Mouse (Mus musculus): Measurements from ENCODE around the gene Fgfr2. TPM values are rescaled to one million over a fixed set of nuclear protein-coding genes. Genes with fewer than 3 reads are reported as not detected.
A peak's percentile ranks its signal among the peaks of the same experiment; 100 is the strongest.

Fgfr2 gene
- total and polyA plus RNA-seq, 2 experiments from 2014 or later = 12.1 to 32.6 TPM

- no peak overlapping the region for H3K4me3 ChIP-seq (ENCODE audit: low read depth, low read length)
- H3K9me3 ChIP-seq (ENCODE audit: low read length) = no peaks in the 10 kb centered on the region
- H3K27ac ChIP-seq (ENCODE audit: low read depth, low read length) = no peak overlapping the region
- no peak overlapping the region for H3K9ac ChIP-seq (replicated peaks; ENCODE audit: low read length, poor library complexity, severe bottlenecking)
- no peak for TF ChIP-seq CTCF (IDR thresholded peaks at IDR 0.05)
- no peaks in the 10 kb centered on the region for H3K27me3 ChIP-seq (ENCODE audit: insufficient read depth, low read length)
- no peaks in the 10 kb centered on the region for H3K4me1 ChIP-seq (ENCODE audit: insufficient read depth, low read length)
- WGBS = 82% methylated on average over 5 of the region's 5 CpGs
- H3K4me2 ChIP-seq (ENCODE audit: low read depth, low read length, poor library complexity, severe bottlenecking) = no peak overlapping the region
- no peaks in the 10 kb centered on the region for H3K36me3 ChIP-seq (ENCODE audit: insufficient read depth, low read length)
- no peak for ATAC-seq (ENCODE audit: low FRiP score)
- no peak for DNase-seq (ENCODE audit: low spot score)
Measured at GRCm38 (mm10) chr7:132890201-132890600, 232.9 kb downstream of the Fgfr2 start.

GRCm38 (mm10) chr7:132889691-132890090, 233.5 kb downstream of the Fgfr2 start:
- 89% methylated on average over 8 of the region's 8 CpGs for WGBS
- H3K27me3 ChIP-seq (ENCODE audit: insufficient read depth, low read length) = no peaks in the 10 kb centered on the region
- no peak overlapping the region for H3K4me3 ChIP-seq (ENCODE audit: low read depth, low read length)
- no peak overlapping the region for H3K9ac ChIP-seq (replicated peaks; ENCODE audit: low read length, poor library complexity, severe bottlenecking)
- H3K9me3 ChIP-seq (ENCODE audit: low read length) = no peaks in the 10 kb centered on the region
- ATAC-seq (ENCODE audit: low FRiP score) = no peak
- no peaks in the 10 kb centered on the region for H3K36me3 ChIP-seq (ENCODE audit: insufficient read depth, low read length)
- H3K4me1 ChIP-seq (ENCODE audit: insufficient read depth, low read length) = no peaks in the 10 kb centered on the region
- DNase-seq (ENCODE audit: low spot score) = no peak
- TF ChIP-seq CTCF (IDR thresholded peaks at IDR 0.05) = no peak
- no peak overlapping the region for H3K4me2 ChIP-seq (ENCODE audit: low read depth, low read length, poor library complexity, severe bottlenecking)
- H3K27ac ChIP-seq (ENCODE audit: low read depth, low read length) = no peak overlapping the region

GRCm38 (mm10) chr7:132888518-132889249, 234.5 kb downstream of the Fgfr2 start:
- no peak for DNase-seq (ENCODE audit: low spot score)
- H3K4me1 ChIP-seq (ENCODE audit: insufficient read depth, low read length) = no peaks in the 10 kb centered on the region
- no peaks in the 10 kb centered on the region for H3K27me3 ChIP-seq (ENCODE audit: insufficient read depth, low read length)
- H3K4me3 ChIP-seq (ENCODE audit: low read depth, low read length) = no peak overlapping the region
- no peak for ATAC-seq (ENCODE audit: low FRiP score)
- H3K9ac ChIP-seq (replicated peaks; ENCODE audit: low read length, poor library complexity, severe bottlenecking) = no peak overlapping the region
- H3K4me2 ChIP-seq (ENCODE audit: low read depth, low read length, poor library complexity, severe bottlenecking) = no peak overlapping the region
- no peak overlapping the region for H3K27ac ChIP-seq (ENCODE audit: low read depth, low read length)
- H3K9me3 ChIP-seq (ENCODE audit: low read length) = no peaks in the 10 kb centered on the region
- no peak for TF ChIP-seq CTCF (IDR thresholded peaks at IDR 0.05)
- 67% methylated on average over 4 of the region's 4 CpGs for WGBS
- peaks cover 7% of the 10 kb centered on the region; the same call in 1 of the 2 replicates for H3K36me3 ChIP-seq (ENCODE audit: insufficient read depth, low read length)

- no peaks in the 10 kb centered on the region for H3K27me3 ChIP-seq (ENCODE audit: insufficient read depth, low read length)
- no peaks in the 10 kb centered on the region for H3K4me1 ChIP-seq (ENCODE audit: insufficient read depth, low read length)
- H3K9me3 ChIP-seq (ENCODE audit: low read length) = no peaks in the 10 kb centered on the region
- no peak overlapping the region for H3K4me2 ChIP-seq (ENCODE audit: low read depth, low read length, poor library complexity, severe bottlenecking)
- 87% methylated on average over 3 of the region's 3 CpGs for WGBS
- H3K9ac ChIP-seq (replicated peaks; ENCODE audit: low read length, poor library complexity, severe bottlenecking) = no peak overlapping the region
- H3K36me3 ChIP-seq (ENCODE audit: insufficient read depth, low read length) = peaks cover 13% of the 10 kb centered on the region; the same call in 1 of the 2 replicates
- no peak for DNase-seq (ENCODE audit: low spot score)
- no peak for TF ChIP-seq CTCF (IDR thresholded peaks at IDR 0.05)
- no peak overlapping the region for H3K4me3 ChIP-seq (ENCODE audit: low read depth, low read length)
- H3K27ac ChIP-seq (ENCODE audit: low read depth, low read length) = no peak overlapping the region
- no peak for ATAC-seq (ENCODE audit: low FRiP score)
Measured at GRCm38 (mm10) chr7:132888052-132888451, 235.1 kb downstream of the Fgfr2 start.

GRCm38 (mm10) chr7:132887019-132887804, 235.9 kb downstream of the Fgfr2 start:
- Histone ChIP-seq H3K4me2 (ENCODE audit: low read depth, low read length, poor library complexity, severe bottlenecking) (no peak overlapping the region), H3K27me3 (ENCODE audit: insufficient read depth, low read length) (no peaks in the 10 kb centered on the region), H3K9me3 (ENCODE audit: low read length) (no peaks in the 10 kb centered on the region), H3K4me3 (ENCODE audit: low read depth, low read length) (no peak overlapping the region), H3K4me1 (ENCODE audit: insufficient read depth, low read length) (no peaks in the 10 kb centered on the region), H3K27ac (ENCODE audit: low read depth, low read length) (no peak overlapping the region), H3K9ac (replicated peaks; ENCODE audit: low read length, poor library complexity, severe bottlenecking) (no peak overlapping the region), H3K36me3 (ENCODE audit: insufficient read depth, low read length) (peaks cover 22% of the 10 kb centered on the region; the same call in 1 of the 2 replicates)
- WGBS = 77% methylated on average over 7 of the region's 7 CpGs
- ATAC-seq (ENCODE audit: low FRiP score) = no peak
- no peak for TF ChIP-seq CTCF (IDR thresholded peaks at IDR 0.05)
- DNase-seq (ENCODE audit: low spot score) = no peak

- H3K36me3 ChIP-seq (ENCODE audit: insufficient read depth, low read length) = peaks cover 42% of the 10 kb centered on the region
- H3K27ac ChIP-seq (ENCODE audit: low read depth, low read length) = no peak overlapping the region
- H3K9ac ChIP-seq (replicated peaks; ENCODE audit: low read length, poor library complexity, severe bottlenecking) = no peak overlapping the region
- no peak overlapping the region for H3K4me3 ChIP-seq (ENCODE audit: low read depth, low read length)
- no peaks in the 10 kb centered on the region for H3K27me3 ChIP-seq (ENCODE audit: insufficient read depth, low read length)
- H3K4me2 ChIP-seq (ENCODE audit: low read depth, low read length, poor library complexity, severe bottlenecking) = no peak overlapping the region
- no peaks in the 10 kb centered on the region for H3K9me3 ChIP-seq (ENCODE audit: low read length)
- peak; percentile 65 for TF ChIP-seq CTCF (IDR thresholded peaks at IDR 0.05)
- no peaks in the 10 kb centered on the region for H3K4me1 ChIP-seq (ENCODE audit: insufficient read depth, low read length)
- WGBS = 87% methylated on average over 7 of the region's 7 CpGs
- DNase-seq (ENCODE audit: low spot score) (peak; percentile 20), ATAC-seq (ENCODE audit: low FRiP score) (no peak)
Measured at GRCm38 (mm10) chr7:132884031-132884430, 239.1 kb downstream of the Fgfr2 start.

Measured in midbrain, postnatal 0 days (tissue).